Mouse (Mus musculus) thymus, postnatal 25 days (tissue): ENCODE measurements around the gene Ccdc141.

Experiments used
- DNase-seq: peaks from one replicate; pipeline ENCODE4 v3.0.0; 2022

The Ccdc141 gene

GRCm38 (mm10) chr2:77173366-77173765 is 2.9 kb upstream of the Ccdc141 start:
- no peak for DNase-seq

GRCm38 (mm10) chr2:77172241-77172671 is 1.8 kb upstream of the Ccdc141 start:
- DNase-seq: no peak

- no peak for DNase-seq
Observed at GRCm38 (mm10) chr2:77171444-77172240, 1.2 kb upstream of the Ccdc141 start.

- DNase-seq: peak; percentile 43
Observed at GRCm38 (mm10) chr2:77169916-77170632, 362 bp downstream of the Ccdc141 start.

GRCm38 (mm10) chr2:77169218-77169617 is 1.2 kb downstream of the Ccdc141 start:
- no peak for DNase-seq

- no peak for DNase-seq
Observed at GRCm38 (mm10) chr2:77168781-77169180, 1.7 kb downstream of the Ccdc141 start.

GRCm38 (mm10) chr2:77168081-77168685 is 2.3 kb downstream of the Ccdc141 start:
- no peak for DNase-seq

- DNase-seq: no peak
Observed at GRCm38 (mm10) chr2:77166366-77166765, 4.1 kb downstream of the Ccdc141 start.

- DNase-seq: no peak
Observed at GRCm38 (mm10) chr2:77164662-77165061, 5.8 kb downstream of the Ccdc141 start.

GRCm38 (mm10) chr2:77163381-77163780 is 7.1 kb downstream of the Ccdc141 start:
- DNase-seq: no peak

- no peak for DNase-seq
Observed at GRCm38 (mm10) chr2:77162135-77162534, 8.3 kb downstream of the Ccdc141 start.

- DNase-seq: no peak
Observed at GRCm38 (mm10) chr2:77157546-77157945, 12.9 kb downstream of the Ccdc141 start.

- DNase-seq: no peak
Observed at GRCm38 (mm10) chr2:77154080-77154479, 16.4 kb downstream of the Ccdc141 start.

- DNase-seq: no peak
Observed at GRCm38 (mm10) chr2:77151255-77151654, 19.2 kb downstream of the Ccdc141 start.

GRCm38 (mm10) chr2:77149576-77149975 is 20.9 kb downstream of the Ccdc141 start:
- no peak for DNase-seq

GRCm38 (mm10) chr2:77148215-77148614 is 22.2 kb downstream of the Ccdc141 start:
- no peak for DNase-seq

- DNase-seq: no peak
Observed at GRCm38 (mm10) chr2:77146968-77147367, 23.5 kb downstream of the Ccdc141 start.

GRCm38 (mm10) chr2:77146291-77146690 is 24.1 kb downstream of the Ccdc141 start:
- no peak for DNase-seq

GRCm38 (mm10) chr2:77143536-77143935 is 26.9 kb downstream of the Ccdc141 start:
- no peak for DNase-seq

- DNase-seq: no peak
Observed at GRCm38 (mm10) chr2:77138879-77139278, 31.6 kb downstream of the Ccdc141 start.

GRCm38 (mm10) chr2:77134906-77135305 is 35.5 kb downstream of the Ccdc141 start:
- no peak for DNase-seq

- no peak for DNase-seq
Observed at GRCm38 (mm10) chr2:77133407-77133806, 37.0 kb downstream of the Ccdc141 start.

- DNase-seq: no peak
Observed at GRCm38 (mm10) chr2:77126939-77127338, 43.5 kb downstream of the Ccdc141 start.

- no peak for DNase-seq
Observed at GRCm38 (mm10) chr2:77118102-77118501, 52.3 kb downstream of the Ccdc141 start.
